Mouse (Mus musculus) MEL (cell line): ENCODE measurements around the gene Zfpm1.

Experiments
- CTCF ChIP-seq, 3 experiments: IDR thresholded peaks in 2 of 3; conservative IDR thresholded peaks in 1 of 3; 2 replicates each; pipeline ENCODE4 v1.5.1; 2011 to 2012; ENCODE audit warnings: low read length in 3 of 3, low read depth in 2 of 3, mild to moderate bottlenecking in 2 of 3, improper control_type of control experiment in 1 of 3, inconsistent platforms in 1 of 3, mixed read lengths in 1 of 3, moderate library complexity in 1 of 3; ENCODE audit not compliant: control insufficient read depth in 1 of 3, insufficient read depth in 1 of 3, poor library complexity in 1 of 3, severe bottlenecking in 1 of 3
- EP300 ChIP-seq, 2 experiments: IDR thresholded peaks; 2 replicates each; pipeline ENCODE4 v1.6.1; 2011; ENCODE audit warnings: improper control_type of control experiment in 2 of 2, low read length in 2 of 2, low read depth in 1 of 2, mild to moderate bottlenecking in 1 of 2
- GABPA ChIP-seq: IDR thresholded peaks from 2 replicates; pipeline ENCODE4 v1.6.1; 2012; ENCODE audit warnings: low read depth, mild to moderate bottlenecking, inconsistent platforms, low read length, improper control_type of control experiment, moderate library complexity
- GATA1 ChIP-seq: IDR thresholded peaks from 2 replicates; pipeline ENCODE4 v1.6.1; 2011; ENCODE audit warnings: low read depth, low read length, improper control_type of control experiment
- HCFC1 ChIP-seq: IDR thresholded peaks from 2 replicates; pipeline ENCODE4 v1.6.1; 2012; ENCODE audit warnings: low read depth, mild to moderate bottlenecking, inconsistent platforms, low read length, improper control_type of control experiment, moderate library complexity
- MAX ChIP-seq: IDR thresholded peaks from 2 replicates; pipeline ENCODE4 v1.6.1; 2011; ENCODE audit warnings: low read length, improper control_type of control experiment
- MAZ ChIP-seq: IDR thresholded peaks from 2 replicates; pipeline ENCODE4 v1.6.1; 2012; ENCODE audit warnings: low read depth, mild to moderate bottlenecking, inconsistent platforms, low read length, improper control_type of control experiment
- POLR2A ChIP-seq, 2 experiments: IDR thresholded peaks; 2 replicates each; pipeline ENCODE4 v1.6.1; 2011 to 2012; ENCODE audit warnings: low read length in 2 of 2, mild to moderate bottlenecking in 2 of 2, control low read depth in 1 of 2, improper control_type of control experiment in 1 of 2, low read depth in 1 of 2, moderate library complexity in 1 of 2; ENCODE audit not compliant: control insufficient read depth in 1 of 2, insufficient read depth in 1 of 2, poor library complexity in 1 of 2
- SIN3A ChIP-seq: IDR thresholded peaks from 2 replicates; pipeline ENCODE4 v1.6.1; 2012; ENCODE audit warnings: low read length, improper control_type of control experiment, inconsistent platforms
- TBP ChIP-seq: IDR thresholded peaks from 2 replicates; pipeline ENCODE4 v1.8.0; 2011; ENCODE audit warnings: low read depth, low read length, improper control_type of control experiment
- USF2 ChIP-seq, 2 experiments: IDR thresholded peaks; 2 replicates each; pipeline ENCODE4 v1.6.1; 2011 to 2012; ENCODE audit warnings: improper control_type of control experiment in 2 of 2, low read length in 2 of 2, borderline replicate concordance in 1 of 2, inconsistent platforms in 1 of 2, low read depth in 1 of 2, mild to moderate bottlenecking in 1 of 2; ENCODE audit not compliant: insufficient read depth in 1 of 2
- ZC3H11A ChIP-seq: IDR thresholded peaks from 2 replicates; pipeline ENCODE4 v1.6.1; 2012; ENCODE audit warnings: low read depth, mild to moderate bottlenecking, inconsistent platforms, low read length, improper control_type of control experiment

DNA sequence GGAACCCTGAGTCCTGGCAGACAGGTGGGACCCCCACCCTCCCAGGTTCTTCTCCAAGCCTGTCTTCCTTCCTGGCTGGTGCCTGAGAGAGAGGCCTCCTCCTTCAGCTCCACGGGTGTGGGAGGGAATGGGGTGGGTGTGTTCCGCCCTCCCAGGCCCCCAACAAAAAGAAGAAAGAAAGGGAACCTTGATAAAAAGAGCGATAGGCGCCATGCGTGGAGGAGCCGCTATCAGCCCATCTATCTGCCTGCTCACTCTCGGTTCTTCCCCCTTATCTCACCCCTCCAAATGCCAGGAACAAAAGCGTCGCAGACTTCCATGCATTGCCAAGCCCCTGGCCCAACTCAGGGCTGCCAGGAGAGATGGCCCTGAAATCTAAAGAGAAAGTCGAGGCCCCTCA is 11.5 kb downstream of the Zfpm1 start:
- TF ChIP-seq HCFC1 (no peak), ZC3H11A (no peak), EP300 (IDR thresholded peaks at IDR 0.05; ENCODE audit: low read depth in 1 of 2, low read length in 2 of 2) (peak; percentile 45 to 77; a peak in 3 of 4 replicates), CTCF (IDR thresholded peaks at IDR 0.05 in 2 of 3, conservative IDR thresholded peaks at IDR 0.05 in 1 of 3; ENCODE audit: control insufficient read depth in 1 of 3, insufficient read depth in 1 of 3, low read depth in 2 of 3, low read length in 3 of 3, poor library complexity in 1 of 3, severe bottlenecking in 1 of 3) (no peak), USF2 (IDR thresholded peaks at IDR 0.05; ENCODE audit: borderline replicate concordance in 1 of 2, insufficient read depth in 1 of 2, low read depth in 1 of 2, low read length in 2 of 2) (no peak), TBP (no peak), SIN3A (no peak; the same call in 1 of the 2 replicates), GATA1 (peak; percentile 94), GABPA (no peak), POLR2A (IDR thresholded peaks at IDR 0.05; ENCODE audit: control insufficient read depth in 1 of 2, insufficient read depth in 1 of 2, low read depth in 1 of 2, low read length in 2 of 2, poor library complexity in 1 of 2) (no peak), MAX (no peak), MAZ (peak; percentile 33; the same call in 1 of the 2 replicates)
